Mouse (Mus musculus) embryonic fibroblast, embryonic 13.5 days (primary cell): ENCODE measurements around the gene Sestd1. TPM values are rescaled to one million over a fixed set of nuclear protein-coding genes. Genes with fewer than 3 reads are reported as not detected.

Experiments used
- H3K27ac ChIP-seq: 2 replicates; pipeline ENCODE4 v1.5.1; 2012; ENCODE audit warnings: low read length, control low read depth, inconsistent platforms; ENCODE audit not compliant: insufficient read depth
- H3K4me1 ChIP-seq: 2 replicates; pipeline ENCODE4 v1.6.1; 2011; ENCODE audit warnings: low read length; ENCODE audit not compliant: control insufficient read depth, insufficient read depth
- H3K4me3 ChIP-seq: 2 replicates; pipeline ENCODE4 v1.5.1; 2011; ENCODE audit warnings: mild to moderate bottlenecking, control low read depth, low read length; ENCODE audit not compliant: insufficient read depth
- CTCF ChIP-seq: IDR thresholded peaks from 2 replicates; pipeline ENCODE4 v1.5.1; 2011; ENCODE audit warnings: mild to moderate bottlenecking, control low read depth, low read length, moderate library complexity, borderline replicate concordance; ENCODE audit not compliant: insufficient read depth
- POLR2A ChIP-seq: IDR thresholded peaks from 2 replicates; pipeline ENCODE4 v1.6.1; 2011; ENCODE audit warnings: low read depth, mild to moderate bottlenecking, control low read depth, low read length, moderate library complexity
- polyA plus RNA-seq: library from polyadenylated mRNA; stranded (reverse); fragments of >200 nt; gene quantifications from 2 replicates; pipeline ENCODE4 v1.2.4, GENCODE M21; 2011; ENCODE audit warnings: low read depth; ENCODE audit not compliant: missing spikeins, insufficient read length

Gene Sestd1
- polyA plus RNA-seq, 1 experiment: 28.1 TPM

GRCm38 (mm10) chr2:77182996-77183380, 97.4 kb downstream of the Sestd1 start:
- Histone ChIP-seq H3K27ac (peak overlapping the region; percentile 4; the same call in 1 of the 2 replicates), H3K4me3 (no peak overlapping the region), H3K4me1 (peaks cover 15% of the 10 kb centered on the region)
- TF ChIP-seq CTCF (no peak), POLR2A (no peak)

GRCm38 (mm10) chr2:77182271-77182995, 98.0 kb downstream of the Sestd1 start:
- Histone ChIP-seq H3K27ac (peak overlapping the region; percentile 4; the same call in 1 of the 2 replicates), H3K4me1 (peaks cover 15% of the 10 kb centered on the region), H3K4me3 (no peak overlapping the region)
- no peak for TF ChIP-seq POLR2A
- no peak for TF ChIP-seq CTCF

GRCm38 (mm10) chr2:77177472-77177871, 102.9 kb downstream of the Sestd1 start:
- Histone ChIP-seq H3K27ac (no peak overlapping the region), H3K4me3 (no peak overlapping the region), H3K4me1 (peaks cover 6% of the 10 kb centered on the region)
- no peak for TF ChIP-seq CTCF
- no peak for TF ChIP-seq POLR2A

- Histone ChIP-seq H3K4me1 (peaks cover 3% of the 10 kb centered on the region), H3K27ac (no peak overlapping the region), H3K4me3 (no peak overlapping the region)
- TF ChIP-seq CTCF: no peak
These were observed 104.0 kb downstream of the Sestd1 start for GRCm38 (mm10) chr2:77176413-77176812.

GRCm38 (mm10) chr2:77175411-77175810, 105.0 kb downstream of the Sestd1 start:
- TF ChIP-seq POLR2A: no peak
- TF ChIP-seq CTCF: no peak
- Histone ChIP-seq H3K4me1 (peaks cover 7% of the 10 kb centered on the region), H3K4me3 (no peak overlapping the region), H3K27ac (no peak overlapping the region)

- Histone ChIP-seq H3K4me1 (peaks cover 7% of the 10 kb centered on the region), H3K4me3 (no peak overlapping the region), H3K27ac (no peak overlapping the region)
- no peak for TF ChIP-seq CTCF
- no peak for TF ChIP-seq POLR2A
These were observed 106.1 kb downstream of the Sestd1 start for GRCm38 (mm10) chr2:77174313-77174712.

GRCm38 (mm10) chr2:77173821-77174220, 106.6 kb downstream of the Sestd1 start:
- Histone ChIP-seq H3K4me3 (no peak overlapping the region), H3K4me1 (peaks cover 7% of the 10 kb centered on the region), H3K27ac (no peak overlapping the region)
- TF ChIP-seq CTCF (no peak), POLR2A (no peak)

- no peak overlapping the region for H3K4me3 ChIP-seq
- H3K27ac ChIP-seq: no peak overlapping the region
- H3K4me1 ChIP-seq: peaks cover 7% of the 10 kb centered on the region
- TF ChIP-seq POLR2A: no peak
- TF ChIP-seq CTCF: no peak
These were observed 107.0 kb downstream of the Sestd1 start for GRCm38 (mm10) chr2:77173366-77173765.

GRCm38 (mm10) chr2:77172241-77172671, 108.1 kb downstream of the Sestd1 start:
- peaks cover 7% of the 10 kb centered on the region for H3K4me1 ChIP-seq
- H3K27ac ChIP-seq: no peak overlapping the region
- H3K4me3 ChIP-seq: no peak overlapping the region
- TF ChIP-seq CTCF (no peak), POLR2A (no peak)

- H3K4me1 ChIP-seq: peaks cover 7% of the 10 kb centered on the region
- H3K4me3 ChIP-seq: no peak overlapping the region
- TF ChIP-seq POLR2A: no peak
- TF ChIP-seq CTCF: no peak
- H3K27ac ChIP-seq: no peak overlapping the region
These were observed 108.8 kb downstream of the Sestd1 start for GRCm38 (mm10) chr2:77171444-77172240.
